Mouse (Mus musculus) kidney, embryonic 16.5 days (tissue): ENCODE results near the gene Trip10. TPM values are rescaled to one million over a fixed set of nuclear protein-coding genes. Genes with fewer than 3 reads are reported as not detected.

Experiments
- ATAC-seq: fragments of 200-750 bp; cut with Nextera tagmentation; 2 replicates; pipeline ENCODE4 v1.8.0; 2017; ENCODE audit warnings: moderate TSS enrichment; ENCODE audit not compliant: low FRiP score, low TSS enrichment
- H3K27ac ChIP-seq: fragments of 300-500 bp; sonication (generic); 2 replicates; pipeline ENCODE4 v1.5.1; 2014; ENCODE audit warnings: low read length
- H3K27me3 ChIP-seq: fragments of 300-500 bp; sonication (generic); 2 replicates; pipeline ENCODE4 v1.6.1; 2014; ENCODE audit warnings: low read length, control low read depth, mixed read lengths; ENCODE audit not compliant: insufficient read depth
- H3K36me3 ChIP-seq: fragments of 300-500 bp; sonication (generic); 2 replicates; pipeline ENCODE4 v1.6.1; 2014; ENCODE audit warnings: low read length, control low read depth, mixed read lengths; ENCODE audit not compliant: insufficient read depth
- H3K4me1 ChIP-seq: fragments of 300-500 bp; sonication (generic); 2 replicates; pipeline ENCODE4 v1.6.1; 2014; ENCODE audit warnings: low read length, control low read depth, mixed read lengths; ENCODE audit not compliant: insufficient read depth
- H3K4me2 ChIP-seq: fragments of 300-500 bp; sonication (generic); replicated peaks from 2 replicates; pipeline ENCODE4 v1.6.1; 2014; ENCODE audit warnings: low read depth, low read length
- H3K4me3 ChIP-seq: fragments of 300-500 bp; sonication (generic); 2 replicates; pipeline ENCODE4 v1.5.1; 2014; ENCODE audit warnings: mild to moderate bottlenecking, low read length
- H3K9ac ChIP-seq: fragments of 300-500 bp; sonication (generic); replicated peaks from 2 replicates; pipeline ENCODE4 v1.6.1; 2014; ENCODE audit warnings: low read length
- H3K9me3 ChIP-seq: fragments of 300-500 bp; sonication (generic); 2 replicates; pipeline ENCODE4 v1.6.1; 2016; ENCODE audit warnings: low read length, control low read depth
- WGBS: fragments of 180-500 bp; shearing (Covaris S2); extraction: QIAGEN DNeasy Blood & Tissue Kit; methylation state at CpG from one replicate; pipeline ENCODE4 v1.1.7; 2014; 5-methylcytosine and 5-hydroxymethylcytosine counted together
- microRNA-seq: library from miRNA; unstranded; fragments of <30 nt; microRNA quantifications from one replicate; pipeline ENCODE4, GENCODE M21; 2016
- polyA plus RNA-seq: library from polyadenylated mRNA; unstranded; fragments of >200 nt; fragmentation: Nextera tagmentation; extraction: Ambion mirVana; gene quantifications from 2 replicates; pipeline ENCODE4 v1.2.1, GENCODE M21; 2015

Trip10 gene
- polyA plus RNA-seq, 1 experiment from 2014 or later: 52.6 TPM

GRCm38 (mm10) chr17:57311801-57312200, 62.5 kb downstream of the Trip10 start:
- H3K27ac ChIP-seq: no peak overlapping the region
- no peak overlapping the region for H3K4me2 ChIP-seq
- WGBS: 29% methylated on average over 13 of the region's 13 CpGs
- H3K36me3 ChIP-seq: no peaks in the 10 kb centered on the region
- no peak overlapping the region for H3K9ac ChIP-seq
- H3K27me3 ChIP-seq: no peaks in the 10 kb centered on the region
- no peak overlapping the region for H3K4me3 ChIP-seq
- no peak for ATAC-seq
- no peaks in the 10 kb centered on the region for H3K9me3 ChIP-seq
- H3K4me1 ChIP-seq: no peaks in the 10 kb centered on the region

Small RNAs within 50 kb of the gene (microRNA-seq; reads per million reads assigned to microRNA genes)
- not detected for gene Mir6978

Other genes with a start within 250 kb of the Trip10 start
- 0.64 TPM in 1 of 2 replicates, not detected in the other for gene Pspn, start 249.4 kb upstream of the Trip10 start, polyA plus RNA-seq
- 71.4 and 74.0 TPM in 2 replicates for gene Gtf2f1, start 238.2 kb upstream of the Trip10 start, polyA plus RNA-seq
- gene Gm17949, start 238.0 kb upstream of the Trip10 start, polyA plus RNA-seq: 0.78 and 0.80 TPM in 2 replicates
- 25.6 and 27.9 TPM in 2 replicates for gene Khsrp, start 217.9 kb upstream of the Trip10 start, polyA plus RNA-seq
- gene Slc25a41, start 207.8 kb upstream of the Trip10 start, polyA plus RNA-seq: not detected in 2 replicates
- 61.8 and 69.1 TPM in 2 replicates for gene Crb3, start 190.3 kb upstream of the Trip10 start, polyA plus RNA-seq
- 11.2 and 14.0 TPM in 2 replicates for gene Slc25a23, start 189.6 kb upstream of the Trip10 start, polyA plus RNA-seq
- gene Dennd1c, start 170.9 kb upstream of the Trip10 start, polyA plus RNA-seq: 5.6 and 6.8 TPM in 2 replicates
- gene Tubb4a, start 161.7 kb upstream of the Trip10 start, polyA plus RNA-seq: 25.2 and 31.8 TPM in 2 replicates
- gene Tnfsf9, start 144.1 kb upstream of the Trip10 start, polyA plus RNA-seq: 9.9 and 11.7 TPM in 2 replicates
- gene Cd70, start 99.7 kb upstream of the Trip10 start, polyA plus RNA-seq: not detected in 2 replicates
- 0.09 and 0.19 TPM in 2 replicates for gene Tnfsf14, start 55.3 kb upstream of the Trip10 start, polyA plus RNA-seq
- 1.1 and 2.4 TPM in 2 replicates for gene C3, start 21.3 kb upstream of the Trip10 start, polyA plus RNA-seq
- gene Gpr108, start 1.0 kb upstream of the Trip10 start, polyA plus RNA-seq: 39.0 and 42.8 TPM in 2 replicates
- 1.4 and 2.0 TPM in 2 replicates for gene Vav1, start 29.6 kb downstream of the Trip10 start, polyA plus RNA-seq
- gene Adgre1, start 109.2 kb downstream of the Trip10 start, polyA plus RNA-seq: 4.2 and 5.2 TPM in 2 replicates